In the genomic region with DNA sequence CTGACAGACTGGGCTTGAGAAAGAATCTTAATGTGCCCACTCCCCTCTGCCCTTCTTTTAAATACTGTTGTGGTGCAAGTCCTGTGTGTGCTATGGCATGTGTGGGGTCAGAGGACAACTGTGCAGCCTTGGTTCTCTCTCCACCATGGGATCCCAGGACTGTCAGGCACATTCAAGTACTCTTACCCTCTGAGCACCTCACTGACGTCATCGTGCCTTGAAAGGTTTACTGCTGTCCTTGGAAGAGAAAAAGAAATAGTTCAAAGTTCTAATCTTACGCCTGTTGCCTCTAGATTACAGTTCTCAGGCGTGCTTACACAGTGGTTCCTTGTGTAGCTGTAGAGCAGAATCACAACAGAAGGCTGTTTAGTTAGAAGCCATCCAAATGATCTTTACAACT, we compare ENCODE assay signal across 22 mouse cellular contexts. TPM values are rescaled to one million over a fixed set of nuclear protein-coding genes. Genes with fewer than 3 reads are reported as not detected.
"Had no signal": no experiment of that assay in that cellular context is flagged by ENCODE, and none has a peak within 500 bp of the region (broad histone marks: within the 10 kb centered on the region; RNA-seq: fewer than 3 reads in every experiment).

No protein-coding gene starts in this region.

- H3K4me2 ChIP-seq: limb, embryonic 12.5 days; liver, embryonic 13.5 days; lung, embryonic 15.5 days; midbrain, embryonic 11.5 days; midbrain, embryonic 15.5 days; neural tube, embryonic 13.5 days; stomach, embryonic 15.5 days had no signal

- H3K9ac ChIP-seq: limb, embryonic 12.5 days; liver, embryonic 13.5 days; liver, postnatal 0 days; lung, embryonic 15.5 days; midbrain, embryonic 15.5 days; neural tube, embryonic 13.5 days; stomach, embryonic 15.5 days had no signal

- H3K27me3 ChIP-seq: limb, embryonic 12.5 days; liver, embryonic 13.5 days; lung, embryonic 15.5 days; megakaryocyte, embryonic 14.5 days; midbrain, embryonic 15.5 days; neural tube, embryonic 13.5 days; stomach, embryonic 15.5 days had no signal

- H3K9me3 ChIP-seq: limb, embryonic 12.5 days; liver, embryonic 13.5 days; lung, embryonic 15.5 days; megakaryocyte, embryonic 14.5 days; midbrain, embryonic 15.5 days; neural tube, embryonic 13.5 days; stomach, embryonic 15.5 days had no signal

- DNase-seq: kidney, adult 8-10 months; layer of hippocampus, adult 9-11 months; layer of hippocampus, postnatal 36 days; liver; liver, embryonic 13.5 days; liver, postnatal 0 days; lung, postnatal 14 days; retina, postnatal 1 day; right cerebral cortex, postnatal 4 days; thymus, adult 18-20 months; thymus, postnatal 14 days had no signal

- H3K4me1 ChIP-seq: limb, embryonic 12.5 days; liver, embryonic 13.5 days; lung, embryonic 15.5 days; midbrain, embryonic 15.5 days; neural tube, embryonic 13.5 days; stomach, embryonic 15.5 days had no signal

- H3K27ac ChIP-seq: limb, embryonic 12.5 days; liver, embryonic 13.5 days; lung, embryonic 15.5 days; macrophage; midbrain, embryonic 15.5 days; neural tube, embryonic 13.5 days; stomach, embryonic 15.5 days had no signal

- ATAC-seq: liver, postnatal 0 days; midbrain, embryonic 15.5 days had no signal

- H3K4me3 ChIP-seq: limb, embryonic 12.5 days; liver, embryonic 13.5 days; lung, embryonic 15.5 days; megakaryocyte, embryonic 14.5 days; midbrain, embryonic 15.5 days; neural tube, embryonic 13.5 days; stomach, embryonic 15.5 days had no signal

RNA-seq across cellular contexts. Expression of gene Camp, which starts 36.8 kb away (rescaled TPM):
- total RNA-seq: layer of hippocampus, adult 18-20 months; layer of hippocampus, postnatal 36 days; left cerebral cortex, adult 8-10 months; left cerebral cortex, postnatal 25 days had no signal
- polyA plus RNA-seq: midbrain, embryonic 15.5 days had no signal
